Mouse (Mus musculus) embryonic facial prominence, embryonic 13.5 days (tissue): ENCODE results near the gene Olfr803. TPM values are rescaled to one million over a fixed set of nuclear protein-coding genes. Genes with fewer than 3 reads are reported as not detected.

Experiments used
- ATAC-seq: fragments of 200-750 bp; cut with Nextera tagmentation; 2 replicates; pipeline ENCODE4 v1.8.0; 2017; ENCODE audit warnings: low read depth; ENCODE audit not compliant: insufficient number of reproducible peaks, insufficient read depth, low FRiP score, low TSS enrichment
- H3K27ac ChIP-seq: fragments of 300-500 bp; sonication (generic); 2 replicates; pipeline ENCODE4 v1.5.1; 2015; ENCODE audit warnings: moderate library complexity, mild to moderate bottlenecking, inconsistent platforms
- H3K27me3 ChIP-seq: fragments of 300-500 bp; sonication (generic); 2 replicates; pipeline ENCODE4 v1.6.1; 2015; ENCODE audit warnings: mild to moderate bottlenecking, inconsistent platforms
- H3K36me3 ChIP-seq: fragments of 300-500 bp; sonication (generic); 2 replicates; pipeline ENCODE4 v1.6.1; 2015; ENCODE audit warnings: mild to moderate bottlenecking, inconsistent platforms
- H3K4me1 ChIP-seq: fragments of 300-500 bp; sonication (generic); 2 replicates; pipeline ENCODE4 v1.6.1; 2015; ENCODE audit warnings: inconsistent platforms
- H3K4me2 ChIP-seq: fragments of 300-500 bp; sonication (generic); 2 replicates; pipeline ENCODE4 v1.6.1; 2015; ENCODE audit warnings: moderate library complexity, mild to moderate bottlenecking, inconsistent platforms
- H3K4me3 ChIP-seq: fragments of 300-500 bp; sonication (generic); 2 replicates; pipeline ENCODE4 v1.5.1; 2015; ENCODE audit warnings: mild to moderate bottlenecking, inconsistent platforms
- H3K9ac ChIP-seq: fragments of 300-500 bp; sonication (generic); 2 replicates; pipeline ENCODE4 v1.6.1; 2015; ENCODE audit warnings: mild to moderate bottlenecking, inconsistent platforms
- H3K9me3 ChIP-seq: fragments of 300-500 bp; sonication (generic); 2 replicates; pipeline ENCODE4 v1.6.1; 2016; ENCODE audit warnings: inconsistent platforms
- WGBS: fragments of 180-500 bp; shearing (Covaris S2); methylation state at CpG from one replicate; pipeline ENCODE4 v1.1.7; 2015; ENCODE audit warnings: mixed read lengths; 5-methylcytosine and 5-hydroxymethylcytosine counted together
- microRNA-seq: library from miRNA; unstranded; fragments of <30 nt; microRNA quantifications from one replicate; pipeline ENCODE4, GENCODE M21; 2016
- polyA plus RNA-seq: library from polyadenylated mRNA; unstranded; fragments of >200 nt; fragmentation: Nextera tagmentation; extraction: Ambion mirVana; gene quantifications from 2 replicates; pipeline ENCODE4 v1.2.1, GENCODE M21; 2015

Gene Olfr803
- polyA plus RNA-seq: not detected in 2 replicates

GRCm38 (mm10) chr10:129694186-129694585, at the start of gene Olfr803:
Gene Olfr803 (minus strand): TSS chr10:129694286.
- ATAC-seq: no peak
- Histone ChIP-seq H3K27ac (no peak within 1 kb of the TSS), H3K27me3 (no peaks in the 10 kb centered on the region), H3K9me3 (no peaks in the 10 kb centered on the region), H3K4me2 (no peak within 1 kb of the TSS), H3K4me3 (no peak within 1 kb of the TSS), H3K36me3 (no peaks in the 10 kb centered on the region), H3K9ac (no peak within 1 kb of the TSS), H3K4me1 (no peaks in the 10 kb centered on the region)
- WGBS: 79% methylated on average over 2 of the region's 2 CpGs

GRCm38 (mm10) chr10:129741821-129742220, 47.7 kb upstream of the Olfr803 start, which contains the start of gene Olfr806:
Gene Olfr806 (minus strand): TSS chr10:129741921.
- Histone ChIP-seq H3K9me3 (no peaks in the 10 kb centered on the region), H3K4me2 (no peak within 1 kb of the TSS), H3K27ac (no peak within 1 kb of the TSS), H3K4me3 (no peak within 1 kb of the TSS), H3K4me1 (no peaks in the 10 kb centered on the region), H3K36me3 (no peaks in the 10 kb centered on the region), H3K9ac (no peak within 1 kb of the TSS), H3K27me3 (no peaks in the 10 kb centered on the region)
- no peak for ATAC-seq

GRCm38 (mm10) chr10:129729275-129729674, 35.2 kb upstream of the Olfr803 start, which contains the start of gene Olfr805:
Gene Olfr805 (minus strand): TSS chr10:129729375.
- Histone ChIP-seq H3K27ac (no peak within 1 kb of the TSS), H3K9me3 (no peaks in the 10 kb centered on the region), H3K27me3 (no peaks in the 10 kb centered on the region), H3K4me1 (no peaks in the 10 kb centered on the region), H3K4me3 (no peak within 1 kb of the TSS), H3K9ac (no peak within 1 kb of the TSS), H3K36me3 (no peaks in the 10 kb centered on the region), H3K4me2 (no peak within 1 kb of the TSS)
- no peak for ATAC-seq
- 95% methylated on average over 2 of the region's 2 CpGs for WGBS

GRCm38 (mm10) chr10:129702910-129703309, 8.8 kb upstream of the Olfr803 start, which contains the start of gene Olfr804:
Gene Olfr804 (plus strand): TSS chr10:129703210.
- no peak within 1 kb of the TSS for H3K4me2 ChIP-seq
- ATAC-seq: no peak
- no peaks in the 10 kb centered on the region for H3K4me1 ChIP-seq
- no peak within 1 kb of the TSS for H3K27ac ChIP-seq
- no peak within 1 kb of the TSS for H3K9ac ChIP-seq
- H3K27me3 ChIP-seq: no peaks in the 10 kb centered on the region
- H3K36me3 ChIP-seq: no peaks in the 10 kb centered on the region
- H3K9me3 ChIP-seq: no peaks in the 10 kb centered on the region
- no peak within 1 kb of the TSS for H3K4me3 ChIP-seq

GRCm38 (mm10) chr10:129688069-129688468, 6.0 kb downstream of the Olfr803 start, which contains the start of gene Olfr802:
Gene Olfr802 (minus strand): TSS chr10:129688169.
- Histone ChIP-seq H3K27ac (no peak within 1 kb of the TSS), H3K36me3 (no peaks in the 10 kb centered on the region), H3K4me1 (no peaks in the 10 kb centered on the region), H3K9ac (no peak within 1 kb of the TSS), H3K9me3 (no peaks in the 10 kb centered on the region), H3K4me2 (no peak within 1 kb of the TSS), H3K4me3 (no peak within 1 kb of the TSS), H3K27me3 (no peaks in the 10 kb centered on the region)
- no peak for ATAC-seq
- 57% methylated on average over 1 of the region's 1 CpGs for WGBS

GRCm38 (mm10) chr10:129673765-129674164, 20.3 kb downstream of the Olfr803 start, which contains the start of gene Olfr801:
Gene Olfr801 (minus strand): TSS chr10:129673865.
- Histone ChIP-seq H3K4me3 (no peak within 1 kb of the TSS), H3K36me3 (no peaks in the 10 kb centered on the region), H3K27ac (no peak within 1 kb of the TSS), H3K9me3 (no peaks in the 10 kb centered on the region), H3K9ac (no peak within 1 kb of the TSS), H3K27me3 (no peaks in the 10 kb centered on the region), H3K4me1 (no peaks in the 10 kb centered on the region), H3K4me2 (no peak within 1 kb of the TSS)
- 76% methylated on average over 1 of the region's 1 CpGs for WGBS
- ATAC-seq: no peak

GRCm38 (mm10) chr10:129657394-129657793, 36.7 kb downstream of the Olfr803 start, which contains the start of gene Olfr800:
Gene Olfr800 (plus strand): TSS chr10:129657694.
- Histone ChIP-seq H3K27me3 (no peaks in the 10 kb centered on the region), H3K9me3 (no peaks in the 10 kb centered on the region), H3K4me3 (no peak within 1 kb of the TSS), H3K27ac (no peak within 1 kb of the TSS), H3K4me2 (no peak within 1 kb of the TSS), H3K9ac (no peak within 1 kb of the TSS), H3K4me1 (no peaks in the 10 kb centered on the region), H3K36me3 (no peaks in the 10 kb centered on the region)
- no peak for ATAC-seq

- 91% methylated on average over 1 of the region's 1 CpGs for WGBS
- ATAC-seq: no peak
- H3K4me2 ChIP-seq: no peak overlapping the region
These were observed 42.3 kb downstream of the Olfr803 start for GRCm38 (mm10) chr10:129651763-129652162.

More at GRCm38 (mm10) chr10:129651763-129652162, 42.3 kb downstream of the Olfr803 start:
- no peaks in the 10 kb centered on the region for H3K4me1 ChIP-seq
- H3K4me3 ChIP-seq: no peak overlapping the region
- H3K27ac ChIP-seq: no peak overlapping the region
- no peaks in the 10 kb centered on the region for H3K9me3 ChIP-seq
- no peak overlapping the region for H3K9ac ChIP-seq
- no peaks in the 10 kb centered on the region for H3K36me3 ChIP-seq
- H3K27me3 ChIP-seq: no peaks in the 10 kb centered on the region

Small RNA genes lying within 50 kb of the gene (microRNA-seq; reads per million reads assigned to microRNA genes)
- gene Gm24485: not detected

Other genes starting within 250 kb of the Olfr803 start
- gene Olfr787, start 232.4 kb downstream of the Olfr803 start, polyA plus RNA-seq: not detected in 2 replicates
- gene Olfr788, start 223.3 kb downstream of the Olfr803 start, polyA plus RNA-seq: not detected in 2 replicates
- gene Olfr789, start 209.5 kb downstream of the Olfr803 start, polyA plus RNA-seq: not detected in 2 replicates
- gene Olfr790, start 195.8 kb downstream of the Olfr803 start, polyA plus RNA-seq: not detected in 2 replicates
- gene Olfr791, start 172.5 kb downstream of the Olfr803 start, polyA plus RNA-seq: not detected in 2 replicates
- gene Olfr792, start 155.1 kb downstream of the Olfr803 start, polyA plus RNA-seq: not detected in 2 replicates
- gene Olfr794, start 126.6 kb downstream of the Olfr803 start, polyA plus RNA-seq: not detected in 2 replicates
- gene Olfr796, start 81.7 kb downstream of the Olfr803 start, polyA plus RNA-seq: not detected in 2 replicates
- not detected in 2 replicates for gene Olfr798, start 66.4 kb downstream of the Olfr803 start, polyA plus RNA-seq
- not detected in 2 replicates for gene Olfr799, start 56.8 kb downstream of the Olfr803 start, polyA plus RNA-seq
- gene Olfr800, start 36.6 kb downstream of the Olfr803 start, polyA plus RNA-seq: not detected in 2 replicates
- gene Olfr801, start 20.4 kb downstream of the Olfr803 start, polyA plus RNA-seq: not detected in 2 replicates
- not detected in 2 replicates for gene Olfr802, start 6.1 kb downstream of the Olfr803 start, polyA plus RNA-seq
- gene Olfr804, start 8.9 kb upstream of the Olfr803 start, polyA plus RNA-seq: not detected in 2 replicates
- gene Olfr805, start 35.1 kb upstream of the Olfr803 start, polyA plus RNA-seq: not detected in 2 replicates
- gene Olfr806, start 47.6 kb upstream of the Olfr803 start, polyA plus RNA-seq: not detected in 2 replicates
- gene Olfr807, start 63.5 kb upstream of the Olfr803 start, polyA plus RNA-seq: not detected in 2 replicates
- not detected in 2 replicates for gene Olfr808, start 71.2 kb upstream of the Olfr803 start, polyA plus RNA-seq
- not detected in 2 replicates for gene Olfr809, start 80.4 kb upstream of the Olfr803 start, polyA plus RNA-seq
- gene Olfr810, start 100.6 kb upstream of the Olfr803 start, polyA plus RNA-seq: 0.06 TPM in 1 of 2 replicates, not detected in the other
- gene Olfr811, start 110.1 kb upstream of the Olfr803 start, polyA plus RNA-seq: not detected in 2 replicates
- not detected in 2 replicates for gene Olfr812, start 151.8 kb upstream of the Olfr803 start, polyA plus RNA-seq
- gene Olfr813, start 161.1 kb upstream of the Olfr803 start, polyA plus RNA-seq: 0.18 TPM in 1 of 2 replicates, not detected in the other
- gene Olfr814, start 185.6 kb upstream of the Olfr803 start, polyA plus RNA-seq: not detected in 2 replicates
- not detected in 2 replicates for gene Olfr815, start 211.6 kb upstream of the Olfr803 start, polyA plus RNA-seq
- gene Olfr816, start 221.3 kb upstream of the Olfr803 start, polyA plus RNA-seq: not detected in 2 replicates